Mouse (Mus musculus) hindbrain, embryonic 14.5 days (tissue): ENCODE data around the gene Slc25a13. TPM values are rescaled to one million over a fixed set of nuclear protein-coding genes. Genes with fewer than 3 reads are reported as not detected.

Experiments
- ATAC-seq: fragments of 200-750 bp; cut with Nextera tagmentation; 2 replicates; pipeline ENCODE4 v1.8.0; 2017; ENCODE audit warnings: moderate number of reproducible peaks, mild to moderate bottlenecking, moderate TSS enrichment, moderate library complexity; ENCODE audit not compliant: low FRiP score
- DNase-seq: peaks from one replicate; pipeline ENCODE4 v3.0.0-alpha.2; 2015; ENCODE audit warnings: low spot score
- H3K27ac ChIP-seq: fragments of 300-500 bp; sonication (generic); 2 replicates; pipeline ENCODE4 v1.5.1; 2014; ENCODE audit warnings: mild to moderate bottlenecking, moderate library complexity
- H3K27me3 ChIP-seq: fragments of 300-500 bp; sonication (generic); 2 replicates; pipeline ENCODE4 v1.6.1; 2014; ENCODE audit warnings: mild to moderate bottlenecking, low read length, mixed read lengths; ENCODE audit not compliant: control insufficient read depth, insufficient read depth
- H3K36me3 ChIP-seq: fragments of 300-500 bp; sonication (generic); replicated peaks from 2 replicates; pipeline ENCODE4 v1.6.1; 2014; ENCODE audit not compliant: control insufficient read depth, insufficient read depth
- H3K4me1 ChIP-seq: fragments of 300-500 bp; sonication (generic); replicated peaks from 2 replicates; pipeline ENCODE4 v1.6.1; 2014; ENCODE audit warnings: antibody characterized with exemption, low read length, mixed read lengths; ENCODE audit not compliant: control insufficient read depth, insufficient read depth
- H3K4me2 ChIP-seq: fragments of 300-500 bp; sonication (generic); replicated peaks from 2 replicates; pipeline ENCODE4 v1.6.1; 2014; ENCODE audit warnings: mild to moderate bottlenecking, moderate library complexity
- H3K4me3 ChIP-seq: fragments of 300-500 bp; sonication (generic); replicated peaks from 2 replicates; pipeline ENCODE4 v1.5.1; 2014; ENCODE audit warnings: mild to moderate bottlenecking, low read length
- H3K9ac ChIP-seq: fragments of 300-500 bp; sonication (generic); 2 replicates; pipeline ENCODE4 v1.6.1; 2014
- H3K9me3 ChIP-seq: fragments of 300-500 bp; sonication (generic); 2 replicates; pipeline ENCODE4 v1.6.1; 2016; ENCODE audit warnings: low read length; ENCODE audit not compliant: control insufficient read depth
- WGBS: fragments of 180-500 bp; shearing (Covaris S2); extraction: QIAGEN DNeasy Blood & Tissue Kit; methylation state at CpG from one replicate; pipeline ENCODE4 v1.1.7; 2014; 5-methylcytosine and 5-hydroxymethylcytosine counted together
- polyA plus RNA-seq: library from polyadenylated mRNA; unstranded; fragments of >200 nt; fragmentation: Nextera tagmentation; extraction: Ambion mirVana; gene quantifications from 2 replicates; pipeline ENCODE4 v1.2.1, GENCODE M21; 2014

Gene Slc25a13
- polyA plus RNA-seq, 1 experiment from 2014 or later = 5.6 TPM

GRCm38 (mm10) chr6:6194831-6195230, 22.1 kb downstream of the Slc25a13 start:
- Histone ChIP-seq H3K9ac (no peak overlapping the region), H3K4me3 (no peak overlapping the region), H3K9me3 (no peaks in the 10 kb centered on the region), H3K36me3 (no peaks in the 10 kb centered on the region), H3K4me1 (no peaks in the 10 kb centered on the region), H3K4me2 (no peak overlapping the region), H3K27me3 (no peaks in the 10 kb centered on the region), H3K27ac (no peak overlapping the region)
- DNase-seq = no peak
- 87% methylated on average over 6 of the region's 6 CpGs for WGBS
- no peak for ATAC-seq

- no peaks in the 10 kb centered on the region for H3K9me3 ChIP-seq
- no peak for ATAC-seq
- no peaks in the 10 kb centered on the region for H3K36me3 ChIP-seq
- H3K27me3 ChIP-seq = no peaks in the 10 kb centered on the region
- WGBS = 92% methylated on average over 13 of the region's 13 CpGs
- H3K9ac ChIP-seq = no peak overlapping the region
- no peak for DNase-seq
- H3K27ac ChIP-seq = no peak overlapping the region
- H3K4me3 ChIP-seq = no peak overlapping the region
- no peaks in the 10 kb centered on the region for H3K4me1 ChIP-seq
- no peak overlapping the region for H3K4me2 ChIP-seq
These were observed 23.1 kb downstream of the Slc25a13 start for GRCm38 (mm10) chr6:6193906-6194305.

- WGBS = 77% methylated on average over 7 of the region's 7 CpGs
- Histone ChIP-seq H3K9me3 (no peaks in the 10 kb centered on the region), H3K27ac (no peak overlapping the region)
These were observed 24.6 kb downstream of the Slc25a13 start for GRCm38 (mm10) chr6:6192413-6192812.

GRCm38 (mm10) chr6:6191596-6192337, 25.2 kb downstream of the Slc25a13 start:
- no peak overlapping the region for H3K27ac ChIP-seq
- 77% methylated on average over 8 of the region's 8 CpGs for WGBS
- no peak overlapping the region for H3K4me3 ChIP-seq
- no peak overlapping the region for H3K9ac ChIP-seq
- no peak overlapping the region for H3K4me2 ChIP-seq
- H3K9me3 ChIP-seq = no peaks in the 10 kb centered on the region
- no peaks in the 10 kb centered on the region for H3K4me1 ChIP-seq
- H3K36me3 ChIP-seq = no peaks in the 10 kb centered on the region
- ATAC-seq (no peak), DNase-seq (no peak)
- H3K27me3 ChIP-seq = no peaks in the 10 kb centered on the region

More at GRCm38 (mm10) chr6:6192413-6192812, 24.6 kb downstream of the Slc25a13 start:
- Histone ChIP-seq H3K36me3 (no peaks in the 10 kb centered on the region), H3K4me2 (no peak overlapping the region), H3K27me3 (no peaks in the 10 kb centered on the region), H3K4me1 (no peaks in the 10 kb centered on the region), H3K4me3 (no peak overlapping the region), H3K9ac (no peak overlapping the region)
- DNase-seq = no peak
- no peak for ATAC-seq

- Histone ChIP-seq H3K4me2 (no peak overlapping the region), H3K36me3 (no peaks in the 10 kb centered on the region), H3K4me1 (no peaks in the 10 kb centered on the region), H3K4me3 (no peak overlapping the region), H3K27ac (no peak overlapping the region), H3K27me3 (no peaks in the 10 kb centered on the region), H3K9ac (no peak overlapping the region), H3K9me3 (no peaks in the 10 kb centered on the region)
- DNase-seq (no peak), ATAC-seq (no peak)
- 88% methylated on average over 6 of the region's 6 CpGs for WGBS
These were observed 28.0 kb downstream of the Slc25a13 start for GRCm38 (mm10) chr6:6188970-6189369.

GRCm38 (mm10) chr6:6186468-6186867, 30.5 kb downstream of the Slc25a13 start:
- 93% methylated on average over 4 of the region's 4 CpGs for WGBS
- H3K27me3 ChIP-seq = no peaks in the 10 kb centered on the region
- no peak for ATAC-seq

GRCm38 (mm10) chr6:6185735-6186068, 31.3 kb downstream of the Slc25a13 start:
- Histone ChIP-seq H3K4me1 (no peaks in the 10 kb centered on the region), H3K27ac (no peak overlapping the region), H3K36me3 (no peaks in the 10 kb centered on the region), H3K27me3 (no peaks in the 10 kb centered on the region), H3K9ac (no peak overlapping the region), H3K4me2 (no peak overlapping the region), H3K9me3 (no peaks in the 10 kb centered on the region), H3K4me3 (no peak overlapping the region)
- 96% methylated on average over 3 of the region's 3 CpGs for WGBS
- DNase-seq (no peak), ATAC-seq (no peak)

More at GRCm38 (mm10) chr6:6186468-6186867, 30.5 kb downstream of the Slc25a13 start:
- H3K4me1 ChIP-seq = no peaks in the 10 kb centered on the region
- DNase-seq = no peak
- no peaks in the 10 kb centered on the region for H3K36me3 ChIP-seq
- H3K4me3 ChIP-seq = no peak overlapping the region
- H3K4me2 ChIP-seq = no peak overlapping the region
- H3K9me3 ChIP-seq = no peaks in the 10 kb centered on the region
- H3K27ac ChIP-seq = no peak overlapping the region
- no peak overlapping the region for H3K9ac ChIP-seq

GRCm38 (mm10) chr6:6184921-6185734, 31.8 kb downstream of the Slc25a13 start:
- Histone ChIP-seq H3K36me3 (no peaks in the 10 kb centered on the region), H3K27ac (no peak overlapping the region), H3K9me3 (no peaks in the 10 kb centered on the region), H3K4me2 (no peak overlapping the region), H3K4me3 (no peak overlapping the region), H3K9ac (no peak overlapping the region), H3K27me3 (no peaks in the 10 kb centered on the region), H3K4me1 (no peaks in the 10 kb centered on the region)
- no peak for ATAC-seq
- 85% methylated on average over 7 of the region's 7 CpGs for WGBS
- DNase-seq = no peak

- Histone ChIP-seq H3K36me3 (no peaks in the 10 kb centered on the region), H3K27ac (no peak overlapping the region), H3K4me2 (no peak overlapping the region), H3K4me1 (no peaks in the 10 kb centered on the region), H3K4me3 (no peak overlapping the region), H3K9me3 (no peaks in the 10 kb centered on the region), H3K27me3 (no peaks in the 10 kb centered on the region), H3K9ac (no peak overlapping the region)
- DNase-seq (no peak), ATAC-seq (no peak)
- WGBS = 43% methylated on average over 8 of the region's 8 CpGs
These were observed 33.4 kb downstream of the Slc25a13 start for GRCm38 (mm10) chr6:6183601-6184000.
